Mouse (Mus musculus) embryonic facial prominence, embryonic 12.5 days (tissue): Measurements from ENCODE around the gene Lag3. TPM values are rescaled to one million over a fixed set of nuclear protein-coding genes. Genes with fewer than 3 reads are reported as not detected.

Experiments used
- ATAC-seq: fragments of 200-750 bp; cut with Nextera tagmentation; 2 replicates; pipeline ENCODE4 v1.8.0; 2017; ENCODE audit not compliant: insufficient number of reproducible peaks, insufficient read depth, low FRiP score, low TSS enrichment
- H3K27ac ChIP-seq: fragments of 300-500 bp; sonication (generic); 2 replicates; pipeline ENCODE4 v1.5.1; 2016; ENCODE audit warnings: mild to moderate bottlenecking
- H3K27me3 ChIP-seq: fragments of 300-500 bp; sonication (generic); 2 replicates; pipeline ENCODE4 v1.6.1; 2016; ENCODE audit warnings: mild to moderate bottlenecking, moderate library complexity
- H3K36me3 ChIP-seq: fragments of 300-500 bp; sonication (generic); 2 replicates; pipeline ENCODE4 v1.6.1; 2016; ENCODE audit warnings: mild to moderate bottlenecking
- H3K4me1 ChIP-seq: fragments of 300-500 bp; sonication (generic); 2 replicates; pipeline ENCODE4 v1.6.1; 2016
- H3K4me2 ChIP-seq: fragments of 300-500 bp; sonication (generic); replicated peaks from 2 replicates; pipeline ENCODE4 v1.6.1; 2016; ENCODE audit warnings: mild to moderate bottlenecking, moderate library complexity
- H3K4me3 ChIP-seq: fragments of 300-500 bp; sonication (generic); 2 replicates; pipeline ENCODE4 v1.5.1; 2016; ENCODE audit warnings: mild to moderate bottlenecking
- H3K9ac ChIP-seq: fragments of 300-500 bp; sonication (generic); 2 replicates; pipeline ENCODE4 v1.6.1; 2016; ENCODE audit warnings: mild to moderate bottlenecking, moderate library complexity
- H3K9me3 ChIP-seq: fragments of 300-500 bp; sonication (generic); 2 replicates; pipeline ENCODE4 v1.6.1; 2016; ENCODE audit warnings: mild to moderate bottlenecking, moderate library complexity
- WGBS: fragments of 180-500 bp; shearing (Covaris S2); methylation state at CpG from one replicate; pipeline ENCODE4 v1.1.7; 2016; 5-methylcytosine and 5-hydroxymethylcytosine counted together
- polyA plus RNA-seq: library from polyadenylated mRNA; unstranded; fragments of >200 nt; fragmentation: Nextera tagmentation; extraction: Ambion mirVana; gene quantifications from 2 replicates; pipeline ENCODE4 v1.2.1, GENCODE M21; 2016

Lag3 gene
- polyA plus RNA-seq, 1 experiment from 2014 or later, result 3.1 TPM

DNA sequence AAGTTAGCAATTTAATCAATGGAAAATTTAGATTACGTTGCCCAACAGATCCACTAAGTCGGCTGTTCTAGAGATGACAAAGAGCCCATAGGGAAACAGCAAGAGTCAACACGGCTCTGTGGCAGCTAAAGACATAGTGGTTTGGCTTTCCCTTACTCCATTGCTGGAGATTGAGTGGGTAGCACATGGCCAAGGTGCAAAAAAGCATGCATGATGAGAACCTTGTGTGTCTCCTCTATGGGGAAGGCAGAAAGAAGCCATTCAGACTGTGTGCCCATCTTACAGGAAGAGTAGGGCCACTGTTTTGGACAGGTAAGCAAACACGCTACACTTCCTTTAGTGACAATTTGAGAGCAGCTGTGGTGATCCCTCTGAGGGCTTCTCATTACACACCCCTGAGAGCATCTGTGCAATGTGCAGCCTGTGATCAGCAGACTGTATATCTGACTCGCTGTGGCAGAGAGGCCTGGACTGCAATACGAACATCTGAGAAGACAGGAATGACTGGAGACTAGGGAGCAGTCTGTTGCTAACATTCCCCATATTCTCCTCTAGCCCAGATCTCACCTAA, 22.9 kb downstream of the Lag3 start:
- H3K27ac ChIP-seq, result no peak overlapping the region
- no peak overlapping the region for H3K4me3 ChIP-seq
- H3K9me3 ChIP-seq, result no peaks in the 10 kb centered on the region
- 91% methylated on average over 6 of the region's 6 CpGs for WGBS
- H3K27me3 ChIP-seq, result no peaks in the 10 kb centered on the region
- no peak overlapping the region for H3K4me2 ChIP-seq
- H3K4me1 ChIP-seq, result no peaks in the 10 kb centered on the region
- H3K36me3 ChIP-seq, result no peaks in the 10 kb centered on the region
- ATAC-seq, result no peak
- no peak overlapping the region for H3K9ac ChIP-seq

GRCm38 (mm10) chr6:124887986-124888385, 23.5 kb downstream of the Lag3 start, which contains the start of gene Cd4:
Cd4 (minus strand) TSS chr6:124888221.
- H3K27me3 ChIP-seq, result no peaks in the 10 kb centered on the region
- 86% methylated on average over 9 of the region's 9 CpGs for WGBS
- H3K4me2 ChIP-seq, result no peak within 1 kb of the TSS
- H3K4me3 ChIP-seq, result no peak within 1 kb of the TSS
- no peaks in the 10 kb centered on the region for H3K4me1 ChIP-seq
- H3K9me3 ChIP-seq, result no peaks in the 10 kb centered on the region
- ATAC-seq, result no peak
- no peak within 1 kb of the TSS for H3K9ac ChIP-seq
- no peaks in the 10 kb centered on the region for H3K36me3 ChIP-seq
- no peak within 1 kb of the TSS for H3K27ac ChIP-seq

- H3K4me3 ChIP-seq, result no peak overlapping the region
- no peak for ATAC-seq
- H3K36me3 ChIP-seq, result no peaks in the 10 kb centered on the region
- no peaks in the 10 kb centered on the region for H3K4me1 ChIP-seq
- H3K9me3 ChIP-seq, result no peaks in the 10 kb centered on the region
- WGBS, result 90% methylated on average over 8 of the region's 8 CpGs
- no peak overlapping the region for H3K9ac ChIP-seq
- H3K27me3 ChIP-seq, result no peaks in the 10 kb centered on the region
- H3K27ac ChIP-seq, result no peak overlapping the region
- no peak overlapping the region for H3K4me2 ChIP-seq
These were observed 25.5 kb downstream of the Lag3 start for GRCm38 (mm10) chr6:124885956-124886381.

DNA sequence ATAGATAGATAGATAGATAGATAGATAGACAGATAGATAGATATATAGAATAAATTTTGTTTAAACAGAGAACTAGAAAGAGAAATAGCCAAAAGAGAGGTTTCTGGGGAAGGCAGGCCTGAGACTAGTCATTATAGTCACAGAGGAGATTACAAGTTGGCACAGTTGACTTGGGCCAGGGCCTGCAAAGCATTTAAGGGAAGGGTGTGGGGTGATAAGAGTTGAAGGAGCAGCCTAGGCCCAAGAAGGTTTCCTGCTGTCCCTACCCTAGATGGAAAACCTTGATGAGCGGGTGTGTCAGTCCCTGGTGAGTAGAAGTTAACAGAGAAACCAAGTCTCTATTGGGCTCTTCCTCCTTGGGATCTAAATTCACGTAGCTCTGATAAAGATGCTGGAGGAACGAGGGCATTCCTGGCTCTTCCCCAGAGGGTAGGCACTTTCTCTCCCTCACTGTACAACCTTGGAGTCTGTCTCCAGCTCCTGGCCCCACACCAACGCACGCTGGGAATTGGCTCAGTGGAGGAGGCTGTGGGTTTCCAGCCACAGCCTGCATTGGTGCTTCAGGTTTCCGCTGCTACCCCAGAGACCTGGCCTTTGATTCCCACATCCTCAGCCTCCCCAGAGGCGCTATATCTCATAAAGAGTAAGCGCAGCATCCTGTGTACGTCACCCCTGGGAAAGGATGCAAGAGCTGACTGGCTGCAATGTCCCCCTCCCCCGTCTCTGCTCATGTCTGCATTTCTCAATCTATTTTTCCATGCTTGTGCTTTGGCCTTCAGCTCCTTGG, 26.6 kb downstream of the Lag3 start:
- Histone ChIP-seq H3K4me3 (no peak overlapping the region), H3K9ac (no peak overlapping the region), H3K36me3 (no peaks in the 10 kb centered on the region), H3K9me3 (no peaks in the 10 kb centered on the region), H3K27ac (no peak overlapping the region), H3K4me2 (no peak overlapping the region), H3K4me1 (no peaks in the 10 kb centered on the region), H3K27me3 (no peaks in the 10 kb centered on the region)
- ATAC-seq, result no peak
- 70% methylated on average over 10 of the region's 10 CpGs for WGBS

- ATAC-seq, result no peak
- Histone ChIP-seq H3K27me3 (no peaks in the 10 kb centered on the region), H3K36me3 (no peaks in the 10 kb centered on the region), H3K9ac (no peak overlapping the region), H3K4me3 (no peak overlapping the region), H3K4me1 (no peaks in the 10 kb centered on the region), H3K4me2 (no peak overlapping the region), H3K9me3 (no peaks in the 10 kb centered on the region), H3K27ac (no peak overlapping the region)
- WGBS, result 78% methylated on average over 10 of the region's 10 CpGs
These were observed 28.2 kb downstream of the Lag3 start for GRCm38 (mm10) chr6:124883351-124883750.

DNA sequence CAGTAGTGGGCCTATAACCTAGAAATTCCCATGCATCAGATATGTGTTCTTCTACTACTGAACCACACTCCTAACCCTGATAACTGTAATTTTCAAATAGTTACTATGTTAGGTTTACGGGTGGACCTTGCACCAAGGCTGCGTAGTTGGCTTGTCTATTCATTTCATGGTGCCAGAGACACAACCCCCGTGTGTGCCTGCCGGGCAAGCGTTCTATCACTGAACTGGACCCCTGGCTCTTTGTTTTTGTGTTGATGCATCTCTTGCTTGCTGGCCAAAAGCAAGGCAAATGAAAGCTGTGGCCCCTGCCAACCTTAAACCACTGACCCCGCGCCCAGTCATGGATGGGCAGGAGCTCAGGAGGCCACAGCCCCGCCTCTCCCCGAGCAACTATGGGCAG, 29.7 kb downstream of the Lag3 start:
- H3K9ac ChIP-seq, result no peak overlapping the region
- H3K27ac ChIP-seq, result no peak overlapping the region
- no peak overlapping the region for H3K4me2 ChIP-seq
- ATAC-seq, result no peak
- H3K27me3 ChIP-seq, result no peaks in the 10 kb centered on the region
- H3K36me3 ChIP-seq, result no peaks in the 10 kb centered on the region
- no peaks in the 10 kb centered on the region for H3K4me1 ChIP-seq
- no peak overlapping the region for H3K4me3 ChIP-seq
- WGBS, result 90% methylated on average over 9 of the region's 9 CpGs
- H3K9me3 ChIP-seq, result no peaks in the 10 kb centered on the region

DNA sequence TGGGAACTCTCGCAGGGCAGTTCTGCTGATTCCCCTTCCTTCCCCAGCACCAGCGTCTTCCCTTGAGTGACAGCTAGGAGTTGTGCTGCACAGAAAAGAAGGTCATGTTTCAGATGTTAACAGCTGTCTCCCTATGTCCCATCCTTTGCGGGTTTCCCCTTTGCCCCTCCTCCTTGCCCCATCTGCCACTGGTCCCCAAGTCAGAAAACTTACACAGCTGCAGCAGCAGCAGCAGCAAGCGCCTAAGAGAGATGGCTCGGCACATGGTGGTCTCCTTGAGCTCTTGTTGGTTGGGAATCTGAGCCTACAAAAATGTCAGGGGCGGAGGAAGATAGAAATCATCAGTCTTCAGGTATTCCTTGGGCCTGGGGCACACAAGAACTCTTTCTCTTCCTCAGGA, 32.1 kb downstream of the Lag3 start:
- H3K4me3 ChIP-seq, result no peak overlapping the region
- H3K9me3 ChIP-seq, result no peaks in the 10 kb centered on the region
- H3K27ac ChIP-seq, result no peak overlapping the region
- no peak overlapping the region for H3K4me2 ChIP-seq
- H3K36me3 ChIP-seq, result no peaks in the 10 kb centered on the region
- no peak overlapping the region for H3K9ac ChIP-seq
- no peaks in the 10 kb centered on the region for H3K27me3 ChIP-seq
- ATAC-seq, result no peak
- 47% methylated on average over 6 of the region's 6 CpGs for WGBS
- no peaks in the 10 kb centered on the region for H3K4me1 ChIP-seq

GRCm38 (mm10) chr6:124874348-124874747, 37.2 kb downstream of the Lag3 start:
- no peak for ATAC-seq
- no peaks in the 10 kb centered on the region for H3K27me3 ChIP-seq
- 40% methylated on average over 2 of the region's 3 CpGs for WGBS

DNA sequence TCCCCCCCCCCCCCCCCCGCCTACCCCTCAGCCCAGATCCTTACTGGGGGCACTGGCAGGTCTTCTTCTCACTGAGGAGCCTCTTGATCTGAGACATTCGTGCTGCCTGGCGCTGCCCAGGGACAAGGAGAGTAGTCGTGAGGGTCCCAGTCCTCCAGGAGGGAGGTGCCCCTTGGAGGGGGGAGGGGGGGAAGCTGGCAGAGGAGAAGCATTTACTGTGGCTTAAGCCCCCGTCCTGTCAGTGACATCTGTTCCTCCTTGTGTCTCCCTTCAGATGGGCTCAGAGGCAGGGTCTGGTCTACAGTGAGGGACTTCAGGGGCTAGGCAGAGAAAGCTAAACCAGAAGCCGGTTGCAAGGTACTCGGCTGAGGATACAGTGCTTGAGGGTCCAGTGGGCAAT, 44.9 kb downstream of the Lag3 start:
- Histone ChIP-seq H3K9ac (no peak overlapping the region), H3K9me3 (no peaks in the 10 kb centered on the region), H3K4me1 (peaks cover 26% of the 10 kb centered on the region), H3K27me3 (peaks cover 12% of the 10 kb centered on the region; the same call in 1 of the 2 replicates), H3K4me3 (no peak overlapping the region), H3K36me3 (no peaks in the 10 kb centered on the region), H3K27ac (no peak overlapping the region), H3K4me2 (no peak overlapping the region)
- ATAC-seq, result no peak
- 47% methylated on average over 6 of the region's 7 CpGs for WGBS

More at GRCm38 (mm10) chr6:124874348-124874747, 37.2 kb downstream of the Lag3 start:
- Histone ChIP-seq H3K9ac (no peak overlapping the region), H3K4me3 (no peak overlapping the region), H3K4me1 (no peaks in the 10 kb centered on the region), H3K27ac (no peak overlapping the region), H3K36me3 (no peaks in the 10 kb centered on the region), H3K4me2 (no peak overlapping the region), H3K9me3 (no peaks in the 10 kb centered on the region)

DNA sequence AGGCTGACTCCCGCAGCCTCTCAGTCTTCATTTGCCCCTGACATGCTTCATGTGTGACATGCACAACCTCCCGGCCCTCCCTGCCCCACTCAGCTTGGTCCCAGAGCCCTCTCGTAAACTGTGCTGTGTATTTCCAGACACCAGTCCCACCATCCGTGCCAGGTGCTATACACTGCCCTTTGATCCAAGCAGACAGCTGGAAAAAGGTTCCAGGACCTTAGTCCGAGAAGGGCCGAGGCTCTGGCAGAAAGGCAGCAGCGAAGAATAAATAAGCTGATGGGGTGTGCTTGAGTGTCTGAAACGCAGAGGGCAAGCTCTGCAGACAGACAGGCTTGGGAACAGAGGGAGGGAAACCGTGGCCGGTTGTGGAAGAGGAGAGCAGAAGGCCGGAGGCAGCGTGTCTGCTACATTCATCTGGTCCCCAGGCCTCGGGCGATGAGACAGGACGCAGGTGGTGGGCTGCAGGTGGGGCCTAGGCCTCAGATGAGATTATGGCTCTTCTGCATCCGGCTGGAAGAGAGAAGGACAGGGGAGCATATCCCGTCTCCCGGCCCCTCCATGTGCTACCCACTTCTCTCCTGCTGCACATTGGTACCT, 45.6 kb downstream of the Lag3 start:
- H3K36me3 ChIP-seq, result no peaks in the 10 kb centered on the region
- H3K27ac ChIP-seq, result no peak overlapping the region
- no peaks in the 10 kb centered on the region for H3K9me3 ChIP-seq
- H3K9ac ChIP-seq, result 0 out of 2 replicates have a peak overlapping the region, but pooled peaks have one; percentile 12
- peaks cover 27% of the 10 kb centered on the region for H3K4me1 ChIP-seq
- no peak overlapping the region for H3K4me2 ChIP-seq
- ATAC-seq, result no peak
- H3K4me3 ChIP-seq, result no peak overlapping the region
- H3K27me3 ChIP-seq, result peaks cover 12% of the 10 kb centered on the region; the same call in 1 of the 2 replicates
- 47% methylated on average over 18 of the region's 18 CpGs for WGBS

DNA sequence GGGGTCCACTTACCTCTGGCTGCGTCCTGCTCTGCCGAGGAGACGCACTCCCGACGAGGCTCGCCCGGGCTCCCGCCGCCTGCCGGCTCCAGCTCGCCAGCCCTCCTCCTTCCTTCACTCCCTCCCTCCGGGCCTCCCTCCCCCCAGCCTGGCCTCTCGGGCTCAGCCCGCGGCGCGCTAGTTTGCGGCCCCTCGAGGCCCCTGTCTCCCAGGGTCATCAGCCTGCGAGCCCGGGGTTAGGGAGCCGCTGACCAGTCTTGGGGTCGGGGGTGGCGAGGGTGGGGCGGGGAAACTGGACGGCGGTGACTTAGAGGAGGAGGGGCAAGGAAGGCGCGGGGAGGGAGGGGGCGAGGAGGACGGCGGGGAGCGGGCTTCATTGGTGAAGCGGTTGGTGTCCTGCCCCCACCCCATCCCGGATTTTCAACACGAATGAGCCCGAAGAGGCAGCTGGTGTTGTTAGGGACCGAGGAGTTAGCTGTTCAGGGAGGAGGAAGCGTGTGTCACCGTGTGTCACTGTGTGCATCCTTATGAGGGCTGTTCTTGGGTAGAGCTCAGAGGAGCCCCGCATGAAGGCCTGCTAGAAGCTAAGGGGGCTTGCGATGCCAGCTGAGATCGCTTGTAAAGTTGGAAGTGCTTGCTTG, 47.7 kb downstream of the Lag3 start, which contains the start of gene Gpr162:
Gene Gpr162, minus strand, starts transcription at position 326 of the 641 bp plus-strand sequence.
- Histone ChIP-seq H3K36me3 (no peaks in the 10 kb centered on the region), H3K4me2 (peak within 1 kb of the TSS; percentile 84), H3K9ac (peak within 1 kb of the TSS; percentile 72), H3K27me3 (peaks cover 12% of the 10 kb centered on the region; the same call in 1 of the 2 replicates), H3K9me3 (no peaks in the 10 kb centered on the region), H3K4me3 (peak within 1 kb of the TSS; percentile 55), H3K4me1 (peaks cover 35% of the 10 kb centered on the region), H3K27ac (peak within 1 kb of the TSS; percentile 69)
- 1% methylated on average over 33 of the region's 43 CpGs for WGBS
- ATAC-seq, result peak; percentile 13; the same call in 1 of the 2 replicates
